Mouse (Mus musculus) retina, adult 2 months (tissue): ENCODE results near the gene Minpp1.

Experiments
- DNase-seq: peaks from one replicate; pipeline ENCODE4 v3.0.0-alpha.2; 2012; ENCODE audit warnings: low read depth, low spot score

The Minpp1 gene

DNA sequence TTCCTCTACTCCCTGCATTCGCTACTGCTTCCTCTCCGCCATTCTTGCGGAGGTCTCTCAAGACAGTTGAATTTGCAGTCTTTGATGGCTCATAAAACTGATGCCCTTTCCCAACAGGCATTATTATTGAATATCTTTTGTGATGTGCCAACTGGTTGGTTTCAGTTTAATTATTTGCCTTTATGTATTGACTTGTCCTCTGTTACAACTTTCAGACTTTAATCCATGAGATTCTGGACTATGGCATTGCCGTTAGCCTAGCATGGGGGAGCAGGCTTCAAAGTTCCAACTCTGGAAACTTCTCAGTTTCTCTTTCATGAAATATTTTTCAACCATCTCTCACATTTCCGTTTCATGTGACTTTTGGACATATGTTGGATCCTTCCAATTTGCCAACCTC lies 41.6 kb downstream of the Minpp1 start:
- no peak for DNase-seq

DNA sequence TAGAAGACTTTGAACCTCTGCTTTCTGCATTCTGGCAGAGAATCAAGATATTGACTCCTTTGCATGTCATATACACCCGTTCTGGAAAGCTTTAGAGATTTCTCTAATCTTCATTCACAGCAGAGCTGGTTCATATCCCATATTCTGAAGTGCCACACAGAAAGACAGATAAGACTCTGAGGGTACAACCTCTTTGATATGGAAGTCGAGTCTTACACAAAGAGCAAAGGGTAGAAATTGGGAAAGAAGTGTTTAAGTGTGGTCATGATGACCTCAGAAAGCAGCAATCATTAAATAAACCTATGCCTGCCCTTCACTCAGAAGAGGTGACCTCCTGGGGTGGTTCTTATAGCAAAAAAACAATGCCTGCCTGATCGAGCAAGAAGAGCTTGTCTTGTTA lies 43.2 kb downstream of the Minpp1 start:
- no peak for DNase-seq

GRCm38 (mm10) chr19:32529252-32529942 lies 43.8 kb downstream of the Minpp1 start:
- DNase-seq: no peak

- DNase-seq: no peak
Observed at GRCm38 (mm10) chr19:32530296-32530695, 44.7 kb downstream of the Minpp1 start.

GRCm38 (mm10) chr19:32532331-32532730 lies 46.8 kb downstream of the Minpp1 start:
- DNase-seq: no peak

DNA sequence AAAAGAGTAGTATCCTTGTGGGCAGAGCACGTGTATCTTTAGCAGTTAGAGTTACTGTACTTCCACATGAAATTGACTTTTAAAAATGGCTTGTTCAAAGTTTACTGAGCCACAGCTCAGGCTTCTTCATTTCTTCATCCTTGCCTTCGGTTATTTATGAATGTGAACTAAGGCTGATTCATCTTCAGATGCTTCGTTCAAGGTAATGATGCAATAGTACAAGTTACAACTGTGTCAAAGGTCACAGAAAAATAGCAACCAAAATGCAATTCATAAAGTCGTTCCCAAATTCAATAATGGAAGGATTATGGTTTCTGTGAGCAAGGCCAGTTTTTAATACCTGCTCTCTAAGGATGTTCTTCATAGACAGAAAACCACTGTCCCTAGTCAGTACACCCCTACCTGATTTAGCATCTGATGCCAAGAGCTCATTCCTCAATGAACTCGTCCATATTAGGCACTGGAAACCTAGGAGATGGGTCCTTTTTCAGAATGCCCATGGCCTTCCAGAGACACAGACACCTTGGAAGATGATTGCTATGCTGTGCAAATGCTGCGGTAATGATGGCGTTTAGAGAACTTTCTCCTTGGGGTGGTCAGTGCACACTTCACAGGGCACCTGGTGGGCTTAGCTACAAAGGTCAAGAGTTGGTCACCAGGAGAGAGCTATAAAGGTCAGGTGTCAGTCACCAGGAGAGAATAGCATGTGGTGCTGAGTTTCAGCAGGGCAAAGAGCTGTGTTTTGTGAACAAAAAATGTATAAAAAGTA lies 47.4 kb downstream of the Minpp1 start:
- no peak for DNase-seq

- no peak for DNase-seq
Observed at GRCm38 (mm10) chr19:32534887-32535286, 49.3 kb downstream of the Minpp1 start.

- no peak for DNase-seq
Observed at GRCm38 (mm10) chr19:32542784-32543490, 57.4 kb downstream of the Minpp1 start.

DNA sequence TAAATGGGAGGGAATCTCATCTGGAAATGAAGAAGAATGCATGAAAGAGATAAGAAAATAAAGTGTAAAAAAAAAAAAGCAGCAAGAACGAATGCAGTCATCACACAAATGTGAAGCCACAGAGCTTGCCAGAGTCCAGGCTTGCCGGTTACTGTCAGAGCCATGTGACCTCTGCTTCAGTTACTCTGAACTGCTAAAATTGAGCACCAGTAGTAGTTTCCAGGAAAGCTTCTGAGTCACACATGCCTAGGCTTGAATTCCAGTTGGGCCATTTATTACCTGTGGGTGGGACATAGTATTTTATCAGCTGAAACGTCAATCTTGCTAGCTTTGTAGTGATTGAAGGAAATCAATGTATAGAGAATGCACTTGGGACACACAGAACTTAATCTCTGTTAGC lies 61.8 kb downstream of the Minpp1 start:
- DNase-seq: no peak

DNA sequence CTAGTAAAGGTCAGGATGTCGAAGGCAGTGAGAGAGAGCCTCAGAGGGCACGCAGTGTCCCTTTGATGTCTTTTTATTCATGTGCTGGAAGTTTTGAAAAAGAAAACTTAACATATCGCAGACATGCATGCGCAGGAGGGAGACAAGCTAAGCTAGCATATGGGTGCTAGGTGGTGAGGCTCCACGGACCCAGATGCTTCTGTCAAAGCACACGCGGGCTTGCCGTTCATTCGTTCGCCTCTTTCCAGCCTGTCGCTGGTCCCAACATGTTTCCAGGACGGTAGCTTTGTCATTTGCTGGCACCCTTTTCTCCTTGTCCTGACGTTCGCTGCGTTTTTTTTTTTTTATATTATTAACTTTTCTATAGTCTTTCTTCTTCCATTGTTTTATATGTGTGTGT lies 62.6 kb downstream of the Minpp1 start:
- DNase-seq: no peak

- no peak for DNase-seq
Observed at GRCm38 (mm10) chr19:32550446-32550845, 64.9 kb downstream of the Minpp1 start.

- DNase-seq: no peak
Observed at GRCm38 (mm10) chr19:32551442-32551841, 65.9 kb downstream of the Minpp1 start.

DNA sequence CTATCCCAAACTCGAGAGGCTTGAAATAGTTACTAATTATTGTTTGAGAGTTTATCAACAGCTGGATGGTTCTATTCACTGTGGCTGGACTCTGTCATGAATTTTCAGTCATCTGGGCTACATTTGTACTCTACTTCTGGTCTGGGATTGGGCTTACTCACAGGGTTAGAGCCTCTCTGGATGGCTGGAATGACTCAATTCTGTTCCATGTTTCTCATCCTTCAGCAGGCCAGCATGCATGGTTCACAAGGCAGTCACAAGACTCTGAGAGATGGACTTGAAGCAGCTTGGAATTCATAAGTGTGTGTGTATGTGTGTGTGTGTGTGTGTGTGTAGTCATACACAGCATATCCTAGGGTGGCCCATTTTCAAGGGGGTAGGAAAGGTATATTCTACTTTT lies 66.5 kb downstream of the Minpp1 start:
- no peak for DNase-seq

GRCm38 (mm10) chr19:32553310-32553709 lies 67.7 kb downstream of the Minpp1 start:
- no peak for DNase-seq

GRCm38 (mm10) chr19:32555257-32555656 lies 69.7 kb downstream of the Minpp1 start:
- no peak for DNase-seq
